Mouse (Mus musculus): ENCODE measurements around the gene Fbxl8. TPM values are rescaled to one million over a fixed set of nuclear protein-coding genes. Genes with fewer than 3 reads are reported as not detected.

The Fbxl8 gene
- total RNA-seq, 2 experiments from 2014 or later, result 3.7 to 4.3 TPM

GRCm38 (mm10) chr8:105303874-105304273 lies 39.4 kb downstream of the Fbxl8 start:
- DNase-seq (ENCODE audit: low spot score in 2 of 2), result no peak

- no peak for DNase-seq (ENCODE audit: low spot score in 2 of 2)
Observed at GRCm38 (mm10) chr8:105304325-105305210, 40.1 kb downstream of the Fbxl8 start.

DNA sequence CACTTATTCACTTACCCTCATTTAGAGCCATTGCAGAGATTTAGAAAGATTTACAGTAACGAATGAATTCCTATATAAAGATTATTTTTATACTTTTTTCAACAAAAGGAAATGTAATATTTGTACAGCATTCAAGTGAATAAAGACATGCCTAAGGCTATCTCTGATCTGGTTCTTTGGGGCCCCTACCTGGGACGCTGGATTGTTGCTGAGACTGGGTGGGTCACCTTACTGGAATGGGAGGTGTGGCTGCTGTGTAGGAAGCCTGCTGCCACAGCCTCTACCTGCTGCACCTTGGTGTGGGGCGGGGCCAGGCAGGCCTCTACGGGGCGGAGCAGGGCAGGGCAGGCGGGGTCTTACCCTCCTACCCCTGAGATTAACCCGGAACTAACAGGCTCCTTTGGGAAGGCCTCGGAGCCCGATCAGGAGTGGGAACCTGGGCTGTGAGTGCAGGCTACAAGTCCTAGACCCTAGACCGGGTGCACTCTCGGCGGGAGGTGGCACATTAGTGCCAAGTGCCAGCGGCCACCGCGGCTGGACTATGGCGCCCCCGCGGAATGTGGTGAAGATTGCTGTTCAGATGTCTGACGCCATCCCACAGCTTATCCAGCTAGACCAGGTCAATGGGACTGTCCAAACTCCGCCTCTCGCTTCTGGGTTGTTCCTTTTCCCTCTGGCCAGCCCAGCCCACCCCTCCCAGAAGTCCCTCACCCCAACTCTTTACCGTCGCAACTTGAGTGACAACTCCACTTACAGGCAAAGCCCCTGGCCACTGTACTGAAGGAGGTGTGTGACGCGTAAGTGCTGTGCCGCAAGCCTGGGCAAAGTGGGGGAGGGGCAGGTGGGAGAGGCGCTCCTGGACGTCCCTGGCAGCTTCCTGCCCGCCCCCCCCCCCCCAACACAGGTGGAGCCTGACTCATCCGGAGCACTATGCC lies 41.0 kb downstream of the Fbxl8 start, which contains the start of gene Elmo3:
Gene Elmo3 (plus strand): TSS at position 391 of the 935 bp plus-strand sequence.
- peak; percentile 50 to 54 for DNase-seq (ENCODE audit: low spot score in 2 of 2)

- no peak for DNase-seq (ENCODE audit: low spot score in 2 of 2)
Observed at GRCm38 (mm10) chr8:105306146-105306691, 41.8 kb downstream of the Fbxl8 start.

DNA sequence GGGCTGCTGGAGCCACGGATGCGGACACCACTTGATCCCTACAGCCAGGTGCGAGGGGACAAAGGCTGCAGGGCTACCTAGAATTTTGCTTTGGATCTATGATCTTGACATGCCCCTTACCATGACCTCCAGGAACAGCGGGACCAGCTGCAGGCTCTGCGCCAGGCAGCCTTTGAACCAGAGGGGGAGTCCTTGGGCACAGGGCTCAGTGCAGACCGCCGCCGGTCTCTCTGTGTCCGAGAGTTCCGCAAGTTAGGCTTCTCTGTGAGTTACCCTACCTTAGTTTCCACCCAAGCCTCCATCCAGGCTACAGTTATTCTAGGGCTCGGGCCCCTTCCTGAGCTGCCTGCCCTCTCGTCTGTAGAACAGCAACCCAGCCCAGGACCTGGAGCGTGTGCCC lies 43.2 kb downstream of the Fbxl8 start:
- no peak for DNase-seq (ENCODE audit: low spot score in 2 of 2)

DNA sequence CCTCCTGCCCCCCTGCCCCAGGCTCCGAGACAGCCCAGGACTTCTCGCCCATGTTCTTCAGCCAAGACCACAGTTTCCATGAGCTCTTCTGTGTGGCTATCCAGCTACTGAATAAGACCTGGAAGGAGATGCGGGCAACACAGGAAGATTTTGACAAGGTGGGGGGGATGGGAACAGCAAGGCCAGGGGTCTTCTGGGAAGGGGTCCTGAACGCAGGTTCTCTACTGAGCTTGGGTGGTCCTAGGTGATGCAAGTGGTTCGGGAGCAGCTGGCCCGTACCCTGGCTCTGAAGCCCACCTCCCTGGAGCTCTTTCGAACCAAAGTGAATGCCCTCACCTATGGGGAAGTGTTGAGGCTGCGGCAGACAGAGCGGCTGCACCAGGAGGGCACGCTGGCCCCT lies 44.0 kb downstream of the Fbxl8 start:
- no peak for DNase-seq (ENCODE audit: low spot score in 2 of 2)

DNA sequence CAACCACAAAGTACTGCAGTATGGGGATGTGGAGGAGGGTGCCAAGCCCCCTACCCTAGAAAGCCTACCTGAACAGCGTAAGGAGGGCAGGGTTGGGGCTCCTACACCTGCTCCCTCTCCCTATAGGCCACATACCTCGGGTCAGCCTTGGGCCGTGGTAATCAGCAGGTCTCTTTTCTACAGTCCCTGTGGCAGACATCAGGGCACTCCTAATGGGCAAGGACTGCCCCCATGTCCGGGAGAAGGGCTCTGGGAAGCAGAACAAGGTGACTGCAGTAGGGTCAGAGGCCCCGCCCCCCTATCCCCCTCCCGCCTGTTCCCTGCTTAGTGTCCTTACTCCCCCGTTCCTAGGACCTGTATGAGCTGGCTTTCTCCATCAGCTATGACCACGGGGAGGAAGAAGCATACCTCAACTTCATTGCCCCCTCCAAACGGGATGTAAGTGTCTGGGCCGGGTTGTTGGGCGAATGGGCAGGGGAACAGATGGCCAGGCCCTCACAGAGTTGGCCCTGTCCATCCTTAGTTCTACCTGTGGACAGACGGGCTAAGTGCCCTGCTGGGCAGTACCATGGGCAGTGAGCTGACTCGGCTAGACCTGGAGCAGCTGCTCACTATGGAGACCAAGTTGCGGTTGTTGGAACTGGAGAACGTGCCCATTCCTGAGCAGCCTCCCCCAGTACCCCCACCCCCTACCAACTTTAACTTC lies 44.8 kb downstream of the Fbxl8 start:
- no peak for DNase-seq (ENCODE audit: low spot score in 2 of 2)

DNA sequence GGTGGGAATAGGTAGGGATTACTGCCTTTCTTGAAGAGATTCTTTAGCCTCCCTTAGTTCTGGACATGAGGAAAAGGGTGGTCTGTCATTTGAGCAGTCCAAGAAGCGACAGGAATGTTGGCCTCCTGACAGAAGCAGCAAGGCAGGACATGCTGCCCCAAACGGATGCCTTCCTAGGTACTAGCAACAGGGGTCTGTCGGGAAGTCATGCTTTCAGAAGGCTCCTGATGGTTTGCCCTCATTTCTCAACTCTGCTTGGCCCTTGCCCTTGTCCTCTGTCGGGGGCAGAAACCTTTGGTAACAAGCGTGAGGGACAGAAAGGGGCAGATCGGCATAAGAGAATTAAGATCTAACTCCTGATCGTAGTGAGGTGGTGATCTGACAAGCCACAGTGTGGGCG lies 45.7 kb downstream of the Fbxl8 start:
- DNase-seq (ENCODE audit: low spot score in 2 of 2), result no peak

DNA sequence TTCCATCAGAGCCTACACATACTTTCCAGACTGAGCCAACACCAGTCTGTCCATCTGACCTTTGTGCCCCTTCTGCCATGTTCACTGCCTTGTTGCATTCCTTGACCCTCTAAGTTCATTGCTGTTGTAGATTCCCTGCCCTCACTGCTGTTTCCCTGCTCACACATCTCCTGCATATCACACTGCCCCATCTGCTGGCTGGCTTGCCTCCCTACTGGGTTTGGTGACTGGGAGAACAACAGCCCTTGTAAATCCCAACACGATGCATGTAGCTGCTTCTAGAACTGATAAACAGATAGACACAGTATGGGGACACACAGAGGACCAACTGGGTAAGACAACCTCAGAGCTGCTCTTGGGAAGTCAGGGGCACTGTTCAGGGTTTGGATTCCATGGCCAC lies 47.3 kb downstream of the Fbxl8 start:
- no peak for DNase-seq (ENCODE audit: low spot score in 2 of 2)

- no peak for DNase-seq (ENCODE audit: low spot score in 2 of 2)
Observed at GRCm38 (mm10) chr8:105312891-105313481, 48.5 kb downstream of the Fbxl8 start.

- DNase-seq (ENCODE audit: low spot score in 2 of 2), result no peak
Observed at GRCm38 (mm10) chr8:105313622-105314402, 49.4 kb downstream of the Fbxl8 start.

- DNase-seq (ENCODE audit: low spot score in 2 of 2), result no peak
Observed at GRCm38 (mm10) chr8:105315073-105315769, 50.8 kb downstream of the Fbxl8 start.

GRCm38 (mm10) chr8:105317941-105318340 lies 53.5 kb downstream of the Fbxl8 start:
- no peak for DNase-seq (ENCODE audit: low spot score in 2 of 2)

GRCm38 (mm10) chr8:105318662-105319190 lies 54.3 kb downstream of the Fbxl8 start:
- DNase-seq (ENCODE audit: low spot score in 2 of 2), result no peak

Small RNA genes lying within 50 kb of the gene (microRNA-seq; reads per million reads assigned to microRNA genes)
- gene Gm27320 (ENCODE audit: borderline number of aligned reads in 2 of 2), result 0 reads per million in 2 experiments
- 3,519 to 6,929 reads per million in 2 experiments for gene Mir328 (ENCODE audit: borderline number of aligned reads in 2 of 2)

Other genes with a start within 250 kb of the Fbxl8 start
- gene Ces3a, start 216.0 kb upstream of the Fbxl8 start, total RNA-seq (2021), result under 1 TPM in 1 of 2 experiments, not detected in 1; 0.27 TPM
- not detected for gene Ces3b, start 180.9 kb upstream of the Fbxl8 start, total RNA-seq (2021)
- not detected for gene Ces4a, start 132.8 kb upstream of the Fbxl8 start, total RNA-seq (2021)
- gene Cbfb, start 94.0 kb upstream of the Fbxl8 start, total RNA-seq (2021), result 100 to 1,000 TPM in 1 of 2 experiments, 10 to 100 TPM in 1; 89.7 to 105 TPM
- 10 to 100 TPM; 23.4 to 32.0 TPM for gene D230025D16Rik, start 39.5 kb upstream of the Fbxl8 start, total RNA-seq (2021)
- 1 to 10 TPM; 2.7 to 3.2 TPM for gene B3gnt9, start 9.5 kb upstream of the Fbxl8 start, total RNA-seq (2021)
- gene Tradd, start within 50 bp of the Fbxl8 start, total RNA-seq (2021), result 10 to 100 TPM; 13.1 to 15.5 TPM
- 1 to 10 TPM; 2.2 to 4.3 TPM for gene Hsf4, start 5.2 kb downstream of the Fbxl8 start, total RNA-seq (2021)
- 10 to 100 TPM in 1 of 2 experiments, 1 to 10 TPM in 1; 6.7 to 20.3 TPM for gene Nol3, start 11.5 kb downstream of the Fbxl8 start, total RNA-seq (2021)
- gene 4931428F04Rik, start 25.2 kb downstream of the Fbxl8 start, total RNA-seq (2021), result 1 to 10 TPM; 2.2 to 2.8 TPM
- gene Exoc3l, start 31.5 kb downstream of the Fbxl8 start, total RNA-seq (2021), result 10 to 100 TPM; 15.6 to 17.2 TPM
- gene E2f4, start 33.0 kb downstream of the Fbxl8 start, total RNA-seq (2021), result 10 to 100 TPM; 43.2 to 44.9 TPM
- 1 to 10 TPM; 4.5 to 6.9 TPM for gene Elmo3, start 41.0 kb downstream of the Fbxl8 start, total RNA-seq (2021)
- 1 to 10 TPM; 3.1 to 3.8 TPM for gene Lrrc29, start 61.6 kb downstream of the Fbxl8 start, total RNA-seq (2021)
- 10 to 100 TPM; 55.6 to 69.6 TPM for gene Tmem208, start 61.7 kb downstream of the Fbxl8 start, total RNA-seq (2021)
- gene Fhod1, start 83.3 kb downstream of the Fbxl8 start, total RNA-seq (2021), result 1 to 10 TPM; 8.3 to 8.6 TPM
- under 1 TPM; 0.58 to 0.93 TPM for gene Slc9a5, start 84.2 kb downstream of the Fbxl8 start, total RNA-seq (2021)
- gene Plekhg4, start 108.6 kb downstream of the Fbxl8 start, total RNA-seq (2021), result under 1 TPM; 0.17 to 0.67 TPM
- under 1 TPM in 1 of 2 experiments, not detected in 1; 0.13 TPM for gene Kctd19, start 148.9 kb downstream of the Fbxl8 start, total RNA-seq (2021)
- 1 to 10 TPM; 3.3 to 4.5 TPM for gene Lrrc36, start 148.9 kb downstream of the Fbxl8 start, total RNA-seq (2021)
- 10 to 100 TPM; 24.0 to 43.0 TPM for gene Tppp3, start 206.9 kb downstream of the Fbxl8 start, total RNA-seq (2021)
- 10 to 100 TPM; 18.1 to 18.3 TPM for gene Zdhhc1, start 232.3 kb downstream of the Fbxl8 start, total RNA-seq (2021)